Mouse (Mus musculus): ENCODE results near the gene Zfp13. TPM values are rescaled to one million over a fixed set of nuclear protein-coding genes. Genes with fewer than 3 reads are reported as not detected.

Zfp13 gene
- polyA plus RNA-seq, 1 experiment from 2014 or later: 8.9 TPM

DNA sequence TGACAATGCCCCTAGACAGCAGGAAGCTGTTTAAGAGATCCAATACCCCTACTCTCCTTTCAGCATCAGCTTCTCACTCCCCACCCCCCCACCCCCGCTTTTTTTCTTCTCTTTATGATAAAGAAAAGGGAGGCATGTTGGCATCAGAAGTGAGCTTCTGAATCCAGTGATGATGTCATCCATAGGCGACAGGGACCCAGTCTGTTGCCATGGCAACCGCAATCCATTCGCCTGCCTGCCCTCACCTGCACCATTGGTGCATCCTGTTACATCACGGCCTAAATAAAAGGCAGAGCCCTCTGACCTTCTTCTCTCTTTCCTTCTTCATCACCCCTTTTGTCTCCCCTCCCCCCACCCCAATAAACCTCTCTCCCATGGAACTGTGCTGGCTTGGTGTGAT is 30.9 kb downstream of the Zfp13 start:
- peaks cover 3 to 9% of the 10 kb centered on the region in 2 experiments; a peak in 2 of 4 replicates for H3K4me1 ChIP-seq (ENCODE audit: control insufficient read depth in 2 of 2, insufficient read depth in 2 of 2, low read length in 2 of 2)
- no peak overlapping the region for H3K9ac ChIP-seq (ENCODE audit: low read length)
- no peaks in the 10 kb centered on the region for H3K36me3 ChIP-seq (ENCODE audit: control insufficient read depth, insufficient read depth, low read length)
- 42% methylated on average over 5 of the region's 5 CpGs for WGBS
- no peak for ATAC-seq (ENCODE audit: insufficient number of reproducible peaks, insufficient read depth, low FRiP score, low read depth)
- no peak overlapping the region for H3K4me2 ChIP-seq (ENCODE audit: low read length)
- no peaks in the 10 kb centered on the region for H3K9me3 ChIP-seq (ENCODE audit: control insufficient read depth, low read length)
- H3K27ac ChIP-seq (replicated peaks in 1 of 2; ENCODE audit: control insufficient read depth in 1 of 2, insufficient read depth in 1 of 2, low read depth in 2 of 2, low read length in 2 of 2): no peak overlapping the region
- no peaks in the 10 kb centered on the region for H3K27me3 ChIP-seq (ENCODE audit: control insufficient read depth, insufficient read depth, low read length)
- no peak overlapping the region for H3K4me3 ChIP-seq (ENCODE audit: control insufficient read depth in 1 of 2, insufficient read depth in 1 of 2, low read depth in 1 of 2, low read length in 2 of 2)

DNA sequence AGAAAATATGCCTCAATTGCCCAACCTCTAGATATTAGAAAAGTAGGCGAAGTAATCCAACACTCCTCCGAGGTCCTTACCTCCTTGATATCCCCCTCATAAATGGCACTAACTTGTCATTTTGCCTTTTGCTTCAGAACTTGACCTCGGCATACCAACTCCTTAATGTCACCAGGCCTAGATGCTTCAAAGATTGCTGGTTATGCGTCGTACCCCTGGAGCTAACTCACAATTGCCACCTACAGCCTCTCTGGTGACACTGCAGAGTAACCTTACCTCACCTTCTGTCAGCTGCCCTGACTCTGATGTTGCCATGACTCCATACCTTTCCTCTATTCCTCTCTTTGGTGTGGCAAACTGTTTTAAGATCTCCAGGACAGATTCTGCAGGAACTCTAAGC is 32.5 kb downstream of the Zfp13 start:
- no peaks in the 10 kb centered on the region for H3K36me3 ChIP-seq (ENCODE audit: control insufficient read depth, insufficient read depth, low read length)
- no peak for ATAC-seq (ENCODE audit: insufficient number of reproducible peaks, insufficient read depth, low FRiP score, low read depth)
- no peak overlapping the region for H3K4me2 ChIP-seq (ENCODE audit: low read length)
- H3K9ac ChIP-seq (ENCODE audit: low read length): no peak overlapping the region
- H3K4me3 ChIP-seq (ENCODE audit: control insufficient read depth in 1 of 2, insufficient read depth in 1 of 2, low read depth in 1 of 2, low read length in 2 of 2): no peak overlapping the region
- peaks cover 3 to 15% of the 10 kb centered on the region in 2 experiments; a peak in 3 of 4 replicates for H3K4me1 ChIP-seq (ENCODE audit: control insufficient read depth in 2 of 2, insufficient read depth in 2 of 2, low read length in 2 of 2)
- H3K27ac ChIP-seq (replicated peaks in 1 of 2; ENCODE audit: control insufficient read depth in 1 of 2, insufficient read depth in 1 of 2, low read depth in 2 of 2, low read length in 2 of 2): no peak overlapping the region
- H3K27me3 ChIP-seq (ENCODE audit: control insufficient read depth, insufficient read depth, low read length): no peaks in the 10 kb centered on the region
- no peaks in the 10 kb centered on the region for H3K9me3 ChIP-seq (ENCODE audit: control insufficient read depth, low read length)
- WGBS: 37% methylated on average over 5 of the region's 5 CpGs

DNA sequence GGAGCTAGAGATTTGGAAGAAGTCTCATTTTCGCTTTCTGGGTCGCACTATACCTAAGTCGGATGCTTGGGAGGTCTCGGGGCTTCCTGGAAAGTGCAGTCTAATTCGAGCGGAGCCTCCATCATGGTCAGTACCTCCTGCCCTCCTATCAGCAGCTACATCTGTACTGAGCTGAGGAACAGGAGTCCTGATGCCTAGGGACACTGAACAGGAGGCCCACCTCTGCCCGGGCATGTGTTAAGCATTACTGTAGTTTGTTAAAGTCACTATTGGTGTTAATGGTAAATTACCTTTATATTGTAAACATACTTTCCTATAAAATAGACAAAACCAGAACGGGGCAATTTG is 34.9 kb downstream of the Zfp13 start:
- H3K4me3 ChIP-seq (ENCODE audit: control insufficient read depth in 1 of 2, insufficient read depth in 1 of 2, low read depth in 1 of 2, low read length in 2 of 2): peak overlapping the region; percentile 70 to 94
- peak overlapping the region; percentile 75 for H3K4me2 ChIP-seq (ENCODE audit: low read length)
- H3K9me3 ChIP-seq (ENCODE audit: control insufficient read depth, low read length): no peaks in the 10 kb centered on the region
- H3K27ac ChIP-seq (replicated peaks in 1 of 2; ENCODE audit: control insufficient read depth in 1 of 2, insufficient read depth in 1 of 2, low read depth in 2 of 2, low read length in 2 of 2): peak overlapping the region; percentile 77 to 93
- H3K36me3 ChIP-seq (ENCODE audit: control insufficient read depth, insufficient read depth, low read length): peaks cover 19% of the 10 kb centered on the region
- peaks cover 3 to 15% of the 10 kb centered on the region in 2 experiments; a peak in 3 of 4 replicates for H3K4me1 ChIP-seq (ENCODE audit: control insufficient read depth in 2 of 2, insufficient read depth in 2 of 2, low read length in 2 of 2)
- ATAC-seq (ENCODE audit: insufficient number of reproducible peaks, insufficient read depth, low FRiP score, low read depth): peak; percentile 55; the same call in 1 of the 2 replicates
- peak overlapping the region; percentile 92 for H3K9ac ChIP-seq (ENCODE audit: low read length)
- under 1% methylated on average over 8 of the region's 8 CpGs for WGBS
- H3K27me3 ChIP-seq (ENCODE audit: control insufficient read depth, insufficient read depth, low read length): no peaks in the 10 kb centered on the region

DNA sequence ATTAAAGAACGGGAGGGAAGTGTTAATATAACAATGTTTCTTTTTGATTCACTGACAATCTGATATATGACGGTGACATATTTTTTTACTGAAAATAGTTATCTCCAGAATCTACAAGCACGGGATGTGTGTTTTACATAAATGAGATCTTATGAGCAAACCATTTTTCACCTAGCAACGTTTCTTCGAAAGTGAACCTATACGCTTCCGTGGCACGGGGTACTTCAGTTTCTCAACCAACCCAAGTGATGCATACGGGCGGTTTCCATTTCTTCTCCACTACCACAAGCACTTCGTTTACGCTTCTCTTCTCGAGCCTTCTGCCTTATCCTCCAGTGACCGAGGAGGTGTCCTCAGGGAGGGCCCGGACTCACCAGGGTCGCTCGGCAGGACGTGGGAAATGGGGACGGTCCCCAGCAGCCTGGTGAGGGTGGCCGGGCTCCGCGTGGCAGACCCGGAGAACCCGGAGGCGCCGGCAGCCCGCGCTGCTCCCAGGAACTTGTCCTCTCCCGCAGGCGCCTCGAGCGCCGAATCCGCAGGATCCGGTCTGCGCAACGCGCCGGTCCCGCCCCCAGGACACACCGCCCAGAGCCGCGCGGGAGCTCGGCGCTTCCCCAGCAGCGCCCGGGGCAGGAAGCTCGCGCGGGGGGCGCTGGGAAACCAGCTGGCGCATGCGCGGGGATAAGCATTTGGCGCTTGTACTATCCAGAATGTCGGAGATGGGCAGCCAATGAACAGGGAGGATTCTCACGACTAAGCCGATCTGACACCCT is 35.5 kb downstream of the Zfp13 start, which contains the start of gene Zfp213:
Gene Zfp213, minus strand, starts transcription at position 644 of the 773 bp plus-strand sequence.
- Histone ChIP-seq H3K4me2 (ENCODE audit: low read length) (peak within 1 kb of the TSS; percentile 75), H3K36me3 (ENCODE audit: control insufficient read depth, insufficient read depth, low read length) (peaks cover 25% of the 10 kb centered on the region), H3K9ac (ENCODE audit: low read length) (peak within 1 kb of the TSS; percentile 92), H3K9me3 (ENCODE audit: control insufficient read depth, low read length) (no peaks in the 10 kb centered on the region), H3K27me3 (ENCODE audit: control insufficient read depth, insufficient read depth, low read length) (no peaks in the 10 kb centered on the region), H3K4me3 (ENCODE audit: control insufficient read depth in 1 of 2, insufficient read depth in 1 of 2, low read depth in 1 of 2, low read length in 2 of 2) (peak within 1 kb of the TSS; percentile 70 to 94), H3K4me1 (ENCODE audit: control insufficient read depth in 2 of 2, insufficient read depth in 2 of 2, low read length in 2 of 2) (peaks cover 3 to 15% of the 10 kb centered on the region in 2 experiments; a peak in 3 of 4 replicates), H3K27ac (replicated peaks in 1 of 2; ENCODE audit: control insufficient read depth in 1 of 2, insufficient read depth in 1 of 2, low read depth in 2 of 2, low read length in 2 of 2) (peak within 1 kb of the TSS; percentile 93 to 96)
- WGBS: under 1% methylated on average over 59 of the region's 59 CpGs
- ATAC-seq (ENCODE audit: insufficient number of reproducible peaks, insufficient read depth, low FRiP score, low read depth): peak; percentile 96

DNA sequence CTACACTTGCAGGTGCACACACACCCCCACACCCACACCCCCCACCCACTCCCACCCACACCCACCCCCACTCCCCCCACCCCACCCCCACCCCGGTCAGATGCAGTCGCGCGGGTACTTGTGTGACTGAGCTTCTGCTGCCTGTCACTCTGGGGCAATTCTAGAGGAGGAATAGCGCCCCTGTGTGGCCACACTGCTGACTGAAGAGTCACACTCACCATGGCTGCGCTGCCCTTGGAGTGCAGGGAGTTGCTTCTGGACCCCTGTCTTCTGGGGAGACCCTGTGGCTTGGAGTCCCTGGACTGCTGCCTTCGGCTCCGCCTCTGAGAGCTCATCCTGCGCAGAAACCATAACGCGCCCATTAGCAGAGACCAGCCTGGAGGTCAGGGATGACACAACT is 39.5 kb downstream of the Zfp13 start:
- H3K9ac ChIP-seq (ENCODE audit: low read length): no peak overlapping the region
- H3K9me3 ChIP-seq (ENCODE audit: control insufficient read depth, low read length): no peaks in the 10 kb centered on the region
- 60% methylated on average over 10 of the region's 11 CpGs for WGBS
- H3K4me2 ChIP-seq (ENCODE audit: low read length): no peak overlapping the region
- H3K4me3 ChIP-seq (ENCODE audit: control insufficient read depth in 1 of 2, insufficient read depth in 1 of 2, low read depth in 1 of 2, low read length in 2 of 2): no peak overlapping the region
- H3K27me3 ChIP-seq (ENCODE audit: control insufficient read depth, insufficient read depth, low read length): no peaks in the 10 kb centered on the region
- H3K36me3 ChIP-seq (ENCODE audit: control insufficient read depth, insufficient read depth, low read length): peaks cover 65% of the 10 kb centered on the region
- no peak for ATAC-seq (ENCODE audit: insufficient number of reproducible peaks, insufficient read depth, low FRiP score, low read depth)
- no peak overlapping the region for H3K27ac ChIP-seq (replicated peaks in 1 of 2; ENCODE audit: control insufficient read depth in 1 of 2, insufficient read depth in 1 of 2, low read depth in 2 of 2, low read length in 2 of 2)
- H3K4me1 ChIP-seq (ENCODE audit: control insufficient read depth in 2 of 2, insufficient read depth in 2 of 2, low read length in 2 of 2): peaks cover 3 to 9% of the 10 kb centered on the region in 2 experiments; a peak in 3 of 4 replicates

DNA sequence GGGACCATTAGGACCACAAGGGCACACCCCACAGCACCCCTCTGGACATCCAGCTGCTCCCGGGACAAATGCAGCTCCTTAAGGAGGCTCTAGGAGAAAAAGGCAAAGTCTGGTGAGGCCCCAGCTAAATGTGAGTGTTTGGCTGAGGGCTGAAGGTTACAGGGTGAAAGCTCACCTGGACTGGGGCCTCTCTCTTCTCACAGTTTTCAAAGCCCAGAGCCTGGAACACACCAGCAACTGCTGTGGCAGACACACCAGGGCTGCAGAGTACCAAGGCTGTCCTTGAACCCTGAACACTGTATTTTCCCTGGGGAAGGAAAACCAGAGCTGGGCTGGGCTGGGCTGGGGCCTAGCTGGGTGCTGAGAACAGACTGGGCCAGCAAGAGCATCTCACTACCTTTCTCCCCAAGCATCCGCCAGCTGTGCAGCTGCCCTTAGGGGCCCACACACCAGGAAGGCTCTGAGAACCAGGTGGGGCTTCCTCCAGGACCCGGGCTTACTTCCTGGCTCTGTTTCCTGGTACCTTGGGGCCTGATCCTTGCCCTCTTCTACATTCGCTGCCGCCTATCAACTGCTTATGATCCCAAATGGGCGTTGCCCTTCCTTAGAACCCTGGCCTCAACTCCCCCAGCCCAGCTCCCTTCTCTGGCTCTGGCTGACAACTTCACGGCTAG is 43.9 kb downstream of the Zfp13 start:
- H3K27ac ChIP-seq (replicated peaks in 1 of 2; ENCODE audit: control insufficient read depth in 1 of 2, insufficient read depth in 1 of 2, low read depth in 2 of 2, low read length in 2 of 2): no peak overlapping the region
- H3K36me3 ChIP-seq (ENCODE audit: control insufficient read depth, insufficient read depth, low read length): peaks cover 57% of the 10 kb centered on the region
- WGBS: 73% methylated on average over 7 of the region's 7 CpGs
- H3K9ac ChIP-seq (ENCODE audit: low read length): peak overlapping the region; percentile 16; the same call in 1 of the 2 replicates
- H3K4me2 ChIP-seq (ENCODE audit: low read length): no peak overlapping the region
- peaks cover 0 to 6% of the 10 kb centered on the region in 2 experiments; a peak in 1 of 4 replicates for H3K4me1 ChIP-seq (ENCODE audit: control insufficient read depth in 2 of 2, insufficient read depth in 2 of 2, low read length in 2 of 2)
- no peak overlapping the region for H3K4me3 ChIP-seq (ENCODE audit: control insufficient read depth in 1 of 2, insufficient read depth in 1 of 2, low read depth in 1 of 2, low read length in 2 of 2)
- ATAC-seq (ENCODE audit: insufficient number of reproducible peaks, insufficient read depth, low FRiP score, low read depth): no peak
- H3K9me3 ChIP-seq (ENCODE audit: control insufficient read depth, low read length): no peaks in the 10 kb centered on the region
- no peaks in the 10 kb centered on the region for H3K27me3 ChIP-seq (ENCODE audit: control insufficient read depth, insufficient read depth, low read length)

DNA sequence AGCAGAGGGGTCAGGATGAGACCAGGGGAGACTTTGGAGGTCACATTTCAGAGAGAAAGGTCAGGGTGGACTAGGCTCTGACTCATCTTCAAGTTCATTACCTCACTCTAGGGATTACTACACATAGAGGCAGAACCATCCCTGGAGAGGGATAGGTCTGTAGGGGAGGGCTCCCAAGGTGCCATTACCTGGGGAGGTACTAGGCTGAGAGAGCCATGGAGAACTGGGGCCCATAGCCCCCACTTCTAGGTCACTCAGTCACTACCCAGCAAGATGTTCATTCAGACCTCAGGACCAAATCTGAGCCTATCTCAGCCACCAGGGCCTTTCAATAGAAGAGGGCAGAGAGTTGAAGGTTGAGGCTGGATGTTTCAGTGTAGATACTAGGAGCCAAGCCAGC is 45.0 kb downstream of the Zfp13 start:
- no peak overlapping the region for H3K4me3 ChIP-seq (ENCODE audit: control insufficient read depth in 1 of 2, insufficient read depth in 1 of 2, low read depth in 1 of 2, low read length in 2 of 2)
- peaks cover 0 to 11% of the 10 kb centered on the region in 2 experiments; a peak in 2 of 4 replicates for H3K4me1 ChIP-seq (ENCODE audit: control insufficient read depth in 2 of 2, insufficient read depth in 2 of 2, low read length in 2 of 2)
- no peaks in the 10 kb centered on the region for H3K27me3 ChIP-seq (ENCODE audit: control insufficient read depth, insufficient read depth, low read length)
- no peak overlapping the region for H3K4me2 ChIP-seq (ENCODE audit: low read length)
- no peak overlapping the region for H3K27ac ChIP-seq (replicated peaks in 1 of 2; ENCODE audit: control insufficient read depth in 1 of 2, insufficient read depth in 1 of 2, low read depth in 2 of 2, low read length in 2 of 2)
- ATAC-seq (ENCODE audit: insufficient number of reproducible peaks, insufficient read depth, low FRiP score, low read depth): no peak
- peaks cover 48% of the 10 kb centered on the region for H3K36me3 ChIP-seq (ENCODE audit: control insufficient read depth, insufficient read depth, low read length)
- H3K9ac ChIP-seq (ENCODE audit: low read length): no peak overlapping the region
- no peaks in the 10 kb centered on the region for H3K9me3 ChIP-seq (ENCODE audit: control insufficient read depth, low read length)
